11 mouse cellular contexts compared by ENCODE assay signal in the genomic region with DNA sequence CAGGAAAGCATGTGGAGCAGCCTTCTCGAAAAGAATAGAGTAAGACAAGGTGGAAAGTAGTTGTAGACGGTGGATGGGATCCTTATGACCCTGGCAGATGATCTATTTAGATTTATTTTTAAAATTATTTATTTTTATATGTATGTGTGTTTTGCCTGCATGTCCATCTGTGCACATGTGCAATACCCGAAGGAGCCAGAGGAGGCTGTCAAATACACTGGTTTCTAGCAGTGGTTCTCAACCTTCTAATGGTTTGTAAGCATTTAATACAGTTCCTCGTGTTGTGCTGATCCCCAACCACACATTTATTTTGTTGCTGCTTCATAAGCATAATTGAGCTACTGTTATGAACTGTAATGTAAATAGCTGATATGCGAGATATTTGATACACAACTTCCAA.
A peak's percentile ranks its signal among the peaks of the same experiment; 100 is the strongest.
DNase-seq lines count a peak whose midpoint lies in the region; ATAC-seq and TF ChIP-seq lines count a peak whose summit lies in the region.
"Had no signal": no experiment of that assay in that cellular context is flagged by ENCODE, and none has a peak within 500 bp of the region (broad histone marks: within the 10 kb centered on the region; RNA-seq: fewer than 3 reads in every experiment).

No protein-coding gene starts in this region.

- H3K9me3 ChIP-seq in heart, embryonic 12.5 days (replicated peaks), result no peaks in the 10 kb centered on the region
- H3K9me3 ChIP-seq in liver, postnatal 0 days (ENCODE audit: low read length), result no peaks in the 10 kb centered on the region
- no peaks in the 10 kb centered on the region for H3K9me3 ChIP-seq in liver, embryonic 11.5 days (ENCODE audit: control insufficient read depth, low read length)
- no peaks in the 10 kb centered on the region for H3K9me3 ChIP-seq in MEL (replicated peaks; ENCODE audit: insufficient read depth, low read length)
- H3K9me3 ChIP-seq: forebrain, embryonic 13.5 days; heart, embryonic 13.5 days; limb, embryonic 15.5 days; stomach, embryonic 15.5 days had no signal

- peaks cover 18% of the 10 kb centered on the region for H3K4me1 ChIP-seq in heart, embryonic 12.5 days (replicated peaks)
- no peaks in the 10 kb centered on the region for H3K4me1 ChIP-seq in liver, postnatal 0 days (ENCODE audit: insufficient read depth)
- no peaks in the 10 kb centered on the region; the same call in 1 of the 2 replicates for H3K4me1 ChIP-seq in liver, embryonic 11.5 days (replicated peaks; ENCODE audit: control insufficient read depth, insufficient read depth, low read length)
- H3K4me1 ChIP-seq in MEL (ENCODE audit: control insufficient read depth in 1 of 2, insufficient read depth in 2 of 2, low read length in 2 of 2), result peaks cover 0 to 4% of the 10 kb centered on the region in 2 experiments; a peak in 1 of 4 replicates

- no peak for TF ChIP-seq EP300 in liver, postnatal 0 days (IDR thresholded peaks at IDR 0.05; ENCODE audit: low read depth)
- no peak for TF ChIP-seq EP300 in MEL (IDR thresholded peaks at IDR 0.05; ENCODE audit: low read depth in 1 of 2, low read length in 2 of 2)

- H3K4me2 ChIP-seq in heart, embryonic 12.5 days, result no peak overlapping the region
- H3K4me2 ChIP-seq in liver, postnatal 0 days (ENCODE audit: low read depth, low read length), result no peak overlapping the region
- no peak overlapping the region for H3K4me2 ChIP-seq in liver, embryonic 11.5 days
- H3K4me2 ChIP-seq: forebrain, embryonic 13.5 days; heart, embryonic 13.5 days; limb, embryonic 15.5 days; stomach, embryonic 15.5 days had no signal

- no peaks in the 10 kb centered on the region for H3K79me2 ChIP-seq in MEL (ENCODE audit: control insufficient read depth, insufficient read depth, low read length, poor library complexity)

- peak; percentile 54 for TF ChIP-seq RAD21 in MEL (IDR thresholded peaks at IDR 0.05; ENCODE audit: low read depth, low read length)

- ATAC-seq in heart, embryonic 12.5 days (ENCODE audit: insufficient number of reproducible peaks, low FRiP score), result no peak
- ATAC-seq in liver, postnatal 0 days, result no peak
- no peak for ATAC-seq in liver, embryonic 11.5 days (replicated peaks; ENCODE audit: low FRiP score)
- ATAC-seq: forebrain, embryonic 13.5 days had no signal

- intact Hi-C loops in heart, postnatal 10 days (cut with DNase I), result loop anchor here (2.0 kb wide), 1 partner anchor 122 kb away; no protein-coding TSS in a partner anchor

- no peak overlapping the region for H3K4me3 ChIP-seq in heart, embryonic 12.5 days
- no peak overlapping the region for H3K4me3 ChIP-seq in liver, postnatal 0 days (ENCODE audit: low read depth, low read length)
- H3K4me3 ChIP-seq in liver, embryonic 11.5 days (ENCODE audit: low read depth, low read length), result no peak overlapping the region
- H3K4me3 ChIP-seq in MEL (ENCODE audit: control insufficient read depth in 1 of 2, insufficient read depth in 1 of 2, low read depth in 2 of 2, low read length in 2 of 2), result no peak overlapping the region
- H3K4me3 ChIP-seq: forebrain, embryonic 13.5 days; heart, embryonic 13.5 days; limb, embryonic 15.5 days; stomach, embryonic 15.5 days had no signal

- 80% methylated on average over 5 of the region's 5 CpGs for WGBS in heart, embryonic 12.5 days
- WGBS in liver, postnatal 0 days (ENCODE audit: insufficient replicate concordance), result 68% methylated on average over 5 of the region's 5 CpGs
- 77% methylated on average over 5 of the region's 5 CpGs for WGBS in liver, embryonic 11.5 days

- no peak overlapping the region for H3K9ac ChIP-seq in heart, embryonic 12.5 days
- H3K9ac ChIP-seq in liver, postnatal 0 days (replicated peaks), result no peak overlapping the region
- H3K9ac ChIP-seq in liver, embryonic 11.5 days (ENCODE audit: low read depth, low read length), result no peak overlapping the region
- H3K9ac ChIP-seq in MEL (ENCODE audit: control insufficient read depth, low read depth, low read length, poor library complexity, severe bottlenecking), result no peak overlapping the region
- H3K9ac ChIP-seq: forebrain, embryonic 13.5 days; heart, embryonic 13.5 days; limb, embryonic 15.5 days; stomach, embryonic 15.5 days had no signal

- no peaks in the 10 kb centered on the region for H3K27me3 ChIP-seq in heart, embryonic 12.5 days (replicated peaks)
- H3K27me3 ChIP-seq in liver, postnatal 0 days (ENCODE audit: insufficient read depth, low read length), result no peaks in the 10 kb centered on the region
- no peaks in the 10 kb centered on the region for H3K27me3 ChIP-seq in liver, embryonic 11.5 days (replicated peaks; ENCODE audit: control insufficient read depth, insufficient read depth, low read length)
- peaks cover 0 to 1% of the 10 kb centered on the region in 2 experiments; a peak in 2 of 4 replicates for H3K27me3 ChIP-seq in MEL (ENCODE audit: control insufficient read depth in 1 of 2, insufficient read depth in 2 of 2, low read length in 2 of 2)
- H3K27me3 ChIP-seq: forebrain, embryonic 13.5 days; heart, embryonic 13.5 days; limb, embryonic 15.5 days; stomach, embryonic 15.5 days had no signal

- TF ChIP-seq CTCF in liver, postnatal 0 days (IDR thresholded peaks at IDR 0.05; ENCODE audit: low read depth), result peak; percentile 48
- TF ChIP-seq CTCF in MEL (IDR thresholded peaks at IDR 0.05 in 2 of 3, conservative IDR thresholded peaks at IDR 0.05 in 1 of 3; ENCODE audit: control insufficient read depth in 1 of 3, insufficient read depth in 1 of 3, low read depth in 2 of 3, low read length in 3 of 3, poor library complexity in 1 of 3, severe bottlenecking in 1 of 3), result peak in 2 of 3 experiments; percentile 41 to 44; a peak in 4 of 6 replicates

- TF ChIP-seq POLR2A in MEL (IDR thresholded peaks at IDR 0.05; ENCODE audit: control insufficient read depth in 1 of 2, insufficient read depth in 1 of 2, low read depth in 1 of 2, low read length in 2 of 2, poor library complexity in 1 of 2), result no peak

- no peaks in the 10 kb centered on the region for H3K36me3 ChIP-seq in heart, embryonic 12.5 days
- H3K36me3 ChIP-seq in liver, postnatal 0 days (replicated peaks; ENCODE audit: insufficient read depth, low read length), result no peaks in the 10 kb centered on the region
- H3K36me3 ChIP-seq in liver, embryonic 11.5 days (ENCODE audit: control insufficient read depth, insufficient read depth, low read length), result no peaks in the 10 kb centered on the region
- H3K36me3 ChIP-seq in MEL (ENCODE audit: control insufficient read depth in 1 of 2, insufficient read depth in 2 of 2, low read length in 2 of 2), result no peaks in the 10 kb centered on the region
- H3K36me3 ChIP-seq: heart, embryonic 13.5 days; limb, embryonic 15.5 days; stomach, embryonic 15.5 days had no signal

- no peak overlapping the region for H3K27ac ChIP-seq in heart, embryonic 12.5 days (ENCODE audit: poor library complexity, severe bottlenecking)
- H3K27ac ChIP-seq in liver, postnatal 0 days (ENCODE audit: low read depth), result no peak overlapping the region
- H3K27ac ChIP-seq in liver, embryonic 11.5 days (ENCODE audit: low read depth, low read length), result no peak overlapping the region
- no peak overlapping the region for H3K27ac ChIP-seq in MEL (ENCODE audit: control insufficient read depth, low read depth, low read length)
- H3K27ac ChIP-seq: forebrain, embryonic 13.5 days; heart, embryonic 13.5 days; limb, embryonic 15.5 days; stomach, embryonic 15.5 days had no signal

- DNase-seq in heart, postnatal 10 days, result peak; percentile 21 to 43
- no peak for DNase-seq in liver, postnatal 0 days
- no peak for DNase-seq in liver, embryonic 11.5 days (ENCODE audit: low spot score)
- peak; percentile 43 for DNase-seq in MEL (ENCODE audit: low read depth, low spot score)
- DNase-seq in induced T-regulatory cell, adult 2 months (ENCODE audit: low read depth), result peak; percentile 7
- DNase-seq in spleen, postnatal 36 days (ENCODE audit: low spot score in 2 of 2), result no peak

TF ChIP-seq in MEL, 35 proteins besides CTCF, POLR2A, EP300 and RAD21:
- TF ChIP-seq TAL1 (IDR thresholded peaks at IDR 0.05; ENCODE audit: low read length), result no peak
- no peak for TF ChIP-seq ZNF384 (IDR thresholded peaks at IDR 0.05; ENCODE audit: low read depth, low read length)
- no peak for TF ChIP-seq MAFK (IDR thresholded peaks at IDR 0.05; ENCODE audit: borderline replicate concordance, low read depth, low read length)
- no peak for TF ChIP-seq GABPA (IDR thresholded peaks at IDR 0.05; ENCODE audit: low read depth, low read length)
- TF ChIP-seq ELF1 (IDR thresholded peaks at IDR 0.05; ENCODE audit: low read depth, low read length), result no peak
- TF ChIP-seq ETS1 (IDR thresholded peaks at IDR 0.05; ENCODE audit: low read depth, low read length), result no peak
- TF ChIP-seq KAT2A (conservative IDR thresholded peaks at IDR 0.05; ENCODE audit: low read depth, low read length), result no peak
- TF ChIP-seq ZKSCAN1 (IDR thresholded peaks at IDR 0.05; ENCODE audit: low read depth, low read length), result no peak
- TF ChIP-seq HCFC1 (IDR thresholded peaks at IDR 0.05; ENCODE audit: low read depth, low read length), result no peak
- TF ChIP-seq E2F4 (IDR thresholded peaks at IDR 0.05; ENCODE audit: borderline replicate concordance, low read depth, low read length), result no peak
- TF ChIP-seq BHLHE40 (IDR thresholded peaks at IDR 0.05; ENCODE audit: borderline replicate concordance, low read depth, low read length), result no peak
- peak; percentile 46 for TF ChIP-seq SMC3 (IDR thresholded peaks at IDR 0.05; ENCODE audit: low read depth, low read length)
- TF ChIP-seq POLR2AphosphoS2 (IDR thresholded peaks at IDR 0.05; ENCODE audit: low read length), result no peak
- TF ChIP-seq MYC (IDR thresholded peaks at IDR 0.05; ENCODE audit: low read depth, low read length), result no peak
- peak; percentile 20; the same call in 1 of the 2 replicates for TF ChIP-seq ZC3H11A (IDR thresholded peaks at IDR 0.05; ENCODE audit: low read depth, low read length)
- TF ChIP-seq JUND (IDR thresholded peaks at IDR 0.05; ENCODE audit: low read depth, low read length), result no peak

Comparison
In these comparisons a context has a peak if more than half of its experiments do, and no peak if none do; other contexts are left out.
1. DNase-seq: peak in heart, postnatal 10 days (2 of 2), MEL (single experiment) and induced T-regulatory cell, adult 2 months (single experiment); none in liver, postnatal 0 days (single experiment), liver, embryonic 11.5 days (single experiment) and spleen, postnatal 36 days (0 of 2).